In genomic region chr9:26502027-26502426, GRCm38 (mm10) we compare ENCODE assay signal across 21 mouse cellular contexts.
"Had no signal": no experiment of that assay in that cellular context is flagged by ENCODE, and none has a peak within 500 bp of the region (broad histone marks: within the 10 kb centered on the region; RNA-seq: fewer than 3 reads in every experiment).

No protein-coding gene starts in this region.

- H3K4me3 ChIP-seq: kidney, embryonic 15.5 days; limb, embryonic 10.5 days; limb, embryonic 13.5 days; liver, embryonic 12.5 days; liver, embryonic 15.5 days; lung, embryonic 15.5 days; myocyte; neural tube, embryonic 13.5 days had no signal

- H3K27ac ChIP-seq: kidney, embryonic 15.5 days; limb, embryonic 10.5 days; limb, embryonic 13.5 days; liver, embryonic 12.5 days; liver, embryonic 15.5 days; lung, embryonic 15.5 days; neural tube, embryonic 13.5 days had no signal

- DNase-seq: kidney, adult 11 months; kidney, adult 8-10 months; kidney, postnatal 10 days; kidney, postnatal 36 days; liver; lung, adult 18-20 months; lung, postnatal 10 days; lung, postnatal 36 days; midbrain, embryonic 14.5 days; retina, postnatal 1 day; right cerebral cortex, postnatal 25 days; thymus, adult 18-20 months; thymus, postnatal 36 days had no signal
